Mouse (Mus musculus): Measurements from ENCODE around the gene Lrrc7.

Lrrc7 gene

GRCm38 (mm10) chr3:158561987-158562360 lies at the start of gene Lrrc7:
Gene Lrrc7, minus strand, starts transcription at chr3:158562221.
- peak; percentile 75 to 76 for DNase-seq (ENCODE audit: low spot score in 2 of 2)

DNA sequence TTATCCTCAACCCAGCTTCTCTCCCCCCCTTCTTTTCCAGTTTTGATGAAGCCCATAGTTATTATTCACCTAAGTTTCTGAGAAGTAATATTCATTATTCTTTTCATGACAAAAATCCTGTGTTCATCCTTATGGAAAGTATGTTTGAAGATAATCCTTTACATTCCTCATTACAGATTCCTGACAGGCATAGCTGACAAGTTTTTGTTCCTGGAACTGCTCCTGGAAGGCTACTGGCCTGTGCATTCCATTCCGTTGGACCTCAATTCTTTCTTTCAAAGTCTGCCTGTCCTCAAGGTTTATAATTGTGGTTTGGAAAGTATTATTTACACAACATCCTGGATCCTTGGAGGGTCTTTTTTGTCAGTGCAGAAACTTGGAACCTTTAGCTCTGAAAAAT lies 45.0 kb upstream of the Lrrc7 start:
- no peak for DNase-seq (ENCODE audit: low spot score in 2 of 2)

GRCm38 (mm10) chr3:158605274-158605673 lies 43.3 kb upstream of the Lrrc7 start:
- DNase-seq (ENCODE audit: low spot score in 2 of 2): no peak

- peak; percentile 39 to 57 for DNase-seq (ENCODE audit: low spot score in 2 of 2)
These were observed 600 bp downstream of the Lrrc7 start for GRCm38 (mm10) chr3:158561256-158561986.

- DNase-seq (ENCODE audit: low spot score in 2 of 2): peak in 1 of 2 experiments; percentile 13
These were observed 1.1 kb downstream of the Lrrc7 start for GRCm38 (mm10) chr3:158560891-158561255.

DNA sequence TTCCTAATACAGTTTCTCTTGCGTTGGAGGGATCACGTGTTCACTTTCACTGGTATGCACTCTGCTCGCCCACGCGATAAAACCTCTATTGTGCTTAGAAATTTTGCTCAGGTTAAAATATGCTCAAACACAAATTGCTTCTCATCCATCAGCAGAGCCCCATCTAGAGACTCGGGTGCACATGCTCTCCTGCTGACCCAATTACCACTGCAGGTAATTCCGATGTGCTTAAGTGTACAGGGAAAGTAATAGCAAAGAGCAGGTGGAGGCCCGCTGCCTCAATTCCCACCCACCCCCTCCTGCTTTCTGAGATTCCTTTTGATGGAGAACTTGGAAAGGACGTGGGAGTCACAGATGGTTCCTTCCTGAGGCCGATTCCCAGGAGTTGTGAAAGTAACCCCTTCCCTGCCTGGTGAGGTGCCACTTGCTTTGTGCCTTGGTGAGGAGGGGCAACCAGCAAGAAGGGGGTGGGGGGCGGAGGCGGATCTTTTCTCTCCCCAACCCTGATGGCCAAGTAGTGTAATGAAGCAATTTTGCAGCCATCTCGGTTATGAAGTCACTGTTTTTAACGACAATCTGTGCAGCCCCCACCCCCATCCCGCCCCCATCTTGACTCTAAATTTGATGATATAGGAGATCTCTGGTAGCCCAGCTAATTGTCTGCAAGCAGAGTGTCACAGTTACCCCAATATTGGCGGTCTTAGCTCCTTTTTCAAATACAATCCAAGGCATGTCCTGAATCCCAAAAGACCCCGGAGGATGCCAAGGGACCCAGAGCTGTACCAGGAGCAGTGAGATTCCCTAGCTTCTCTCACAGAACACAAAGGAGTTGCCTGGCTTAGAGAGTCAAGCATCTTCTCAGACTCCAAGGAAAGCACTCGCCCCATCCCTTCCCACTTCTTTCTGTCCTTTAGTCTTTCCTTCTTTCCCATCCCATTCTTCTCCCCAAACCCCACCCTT lies 2.0 kb downstream of the Lrrc7 start:
- peak; percentile 78 to 83 for DNase-seq (ENCODE audit: low spot score in 2 of 2)

GRCm38 (mm10) chr3:158559131-158559658 lies 2.8 kb downstream of the Lrrc7 start:
- DNase-seq (ENCODE audit: low spot score in 2 of 2): no peak

DNA sequence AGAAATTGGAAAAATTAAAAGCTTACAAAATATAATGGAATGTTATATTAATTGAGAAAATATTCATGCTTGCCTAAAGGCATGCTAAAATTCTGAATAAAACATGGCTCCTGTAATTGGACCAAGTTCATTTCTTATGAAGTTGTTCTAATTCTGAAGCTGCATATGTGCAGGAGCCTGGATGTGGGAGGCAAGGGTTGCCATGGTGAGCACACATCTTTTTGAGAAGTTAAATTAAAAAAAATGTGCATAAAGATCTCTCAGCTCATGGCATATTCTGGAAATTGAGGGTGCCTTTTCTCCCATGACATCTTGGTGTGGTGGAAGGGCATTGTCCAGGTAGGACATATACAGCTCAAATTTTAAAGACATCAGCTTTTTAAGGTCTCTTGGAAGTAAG lies 3.4 kb downstream of the Lrrc7 start:
- peak; percentile 27 to 56 for DNase-seq (ENCODE audit: low spot score in 2 of 2)

- no peak for DNase-seq (ENCODE audit: low spot score in 2 of 2)
These were observed 7.7 kb downstream of the Lrrc7 start for GRCm38 (mm10) chr3:158554280-158554679.

GRCm38 (mm10) chr3:158552105-158552504 lies 9.9 kb downstream of the Lrrc7 start:
- DNase-seq (ENCODE audit: low spot score in 2 of 2): peak; percentile 55 to 72

GRCm38 (mm10) chr3:158543481-158543880 lies 18.5 kb downstream of the Lrrc7 start:
- DNase-seq (ENCODE audit: low spot score in 2 of 2): no peak

- DNase-seq (ENCODE audit: low spot score in 2 of 2): no peak
These were observed 29.2 kb downstream of the Lrrc7 start for GRCm38 (mm10) chr3:158532859-158533258.

DNA sequence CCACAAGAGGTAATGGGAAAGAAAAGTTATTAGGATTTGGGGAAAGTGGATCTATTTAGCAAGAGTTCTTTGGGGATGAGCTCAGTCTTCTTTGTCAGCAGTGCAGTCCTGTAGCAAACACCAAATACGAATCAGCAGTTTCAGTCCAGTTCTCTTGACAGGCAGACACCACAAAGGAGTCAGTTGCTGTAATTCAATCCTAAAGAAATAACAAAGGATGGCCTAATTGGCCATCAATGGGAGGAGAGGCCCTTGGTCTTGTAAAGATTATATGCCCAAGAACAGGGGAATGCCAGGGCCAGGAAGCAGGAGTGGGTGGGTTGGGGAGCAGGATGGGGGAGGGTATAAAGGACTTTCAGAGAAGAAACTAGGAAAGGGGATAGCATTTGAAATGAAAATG lies 33.5 kb downstream of the Lrrc7 start:
- no peak for DNase-seq (ENCODE audit: low spot score in 2 of 2)

DNA sequence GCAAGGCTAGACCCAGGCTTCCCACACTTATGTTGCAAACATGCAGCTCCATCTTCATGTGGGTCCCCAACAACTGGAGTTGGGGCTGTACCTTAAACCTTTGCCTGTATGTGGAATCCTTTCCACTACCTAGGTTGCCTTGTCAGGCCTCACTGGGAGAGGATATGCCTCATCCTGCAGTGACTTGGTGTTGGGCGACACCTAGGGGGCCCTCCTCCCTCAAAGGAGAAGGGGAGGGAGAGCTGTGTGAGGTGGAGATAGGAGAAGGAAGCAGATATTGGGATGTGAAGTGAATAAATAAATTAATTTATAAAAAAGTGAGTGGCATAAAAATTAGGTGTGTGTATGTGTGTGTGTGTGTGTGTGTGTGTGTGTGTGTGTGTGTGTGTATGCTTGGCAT lies 68.3 kb downstream of the Lrrc7 start:
- DNase-seq (ENCODE audit: low spot score in 2 of 2): no peak

DNA sequence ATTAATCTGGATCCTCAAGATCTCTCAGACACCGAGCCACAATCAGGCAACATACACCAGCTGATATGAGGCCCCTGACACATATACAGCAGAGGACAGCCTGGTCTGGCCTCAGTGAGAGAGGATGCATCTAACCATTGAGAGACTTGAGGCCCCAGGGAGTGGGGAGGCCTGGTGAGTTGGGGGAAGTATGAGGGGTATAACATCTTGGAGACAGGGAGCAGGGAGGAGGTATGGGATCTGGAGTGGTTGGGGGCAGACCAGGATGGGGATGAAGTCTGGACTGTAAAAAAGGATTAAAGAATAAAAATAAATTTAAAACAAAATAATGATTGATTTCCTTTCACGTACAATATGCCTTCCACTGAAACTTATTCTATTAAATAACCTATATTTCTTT lies 82.3 kb downstream of the Lrrc7 start:
- no peak for DNase-seq (ENCODE audit: low spot score in 2 of 2)

DNA sequence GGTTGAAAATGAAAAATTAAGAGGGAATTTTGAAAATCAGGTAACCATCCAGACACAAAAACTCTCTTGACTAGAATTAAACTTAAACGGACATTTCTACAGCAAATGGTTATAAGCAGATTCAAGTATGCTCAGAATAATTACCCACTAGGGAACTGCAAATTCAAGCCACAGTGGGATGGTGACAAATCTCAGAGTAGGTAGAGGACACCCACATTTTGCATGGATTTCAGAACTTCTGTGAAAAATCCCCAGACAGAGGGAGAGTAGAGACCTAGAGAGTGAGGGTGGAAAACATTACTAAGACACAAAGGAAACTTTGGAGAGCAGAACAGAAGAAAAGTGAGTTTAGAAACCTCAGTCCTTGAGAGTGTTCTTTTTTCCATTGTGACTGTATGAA lies 161.4 kb downstream of the Lrrc7 start:
- DNase-seq (ENCODE audit: low spot score in 2 of 2): no peak

GRCm38 (mm10) chr3:158391534-158391933 lies 170.5 kb downstream of the Lrrc7 start:
- no peak for DNase-seq (ENCODE audit: low spot score in 2 of 2)

- DNase-seq (ENCODE audit: low spot score in 2 of 2): no peak
These were observed 174.0 kb downstream of the Lrrc7 start for GRCm38 (mm10) chr3:158388076-158388454.

DNA sequence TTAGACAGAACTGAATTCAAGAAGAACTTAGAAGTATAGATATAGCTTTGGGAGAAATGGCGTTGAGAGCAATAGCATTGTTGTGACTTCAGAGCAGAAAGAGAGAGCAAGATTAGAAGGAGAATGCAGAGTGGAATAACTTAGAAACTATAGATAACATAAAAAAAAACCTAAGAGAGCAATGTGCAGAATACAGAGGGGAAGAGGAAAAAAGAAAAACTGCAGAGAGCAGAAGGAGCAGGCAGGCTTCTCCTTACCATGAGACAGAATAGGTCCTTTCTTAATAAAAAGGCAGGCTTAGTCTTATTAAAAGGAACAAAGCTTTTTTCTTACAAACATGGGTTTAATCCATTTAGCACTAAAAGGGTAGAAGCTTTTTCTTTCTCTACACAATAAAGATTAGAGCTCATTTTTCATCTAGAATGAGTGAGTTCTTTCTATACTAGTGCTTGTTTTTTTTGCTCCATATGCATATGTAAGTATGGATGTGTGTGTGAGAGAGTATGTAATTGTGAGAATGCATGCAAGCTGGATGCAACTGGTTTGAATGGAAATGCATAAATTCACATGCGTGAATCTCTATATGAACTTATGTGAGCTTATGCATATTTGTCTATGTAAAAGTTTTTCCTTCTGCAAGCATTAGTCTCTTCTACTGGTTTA lies 174.5 kb downstream of the Lrrc7 start:
- no peak for DNase-seq (ENCODE audit: low spot score in 2 of 2)

DNA sequence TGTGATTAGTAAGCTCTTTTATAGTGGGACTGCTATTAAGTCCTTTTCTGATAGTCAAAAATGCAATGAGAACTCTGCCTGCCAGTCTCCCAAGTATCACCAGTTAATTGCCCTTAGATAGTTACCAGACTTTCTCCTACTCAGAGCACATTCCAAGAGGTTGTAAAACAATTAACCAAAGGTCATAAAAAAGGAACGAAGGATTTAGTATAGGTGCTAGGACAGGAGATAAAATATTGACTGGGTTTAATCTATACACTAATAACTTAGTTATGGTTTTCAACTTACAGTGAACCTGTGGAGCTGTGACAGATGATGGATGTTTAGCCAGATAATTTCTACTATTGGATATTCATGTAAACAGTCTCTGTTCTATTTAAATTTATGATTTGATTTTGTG lies 175.2 kb downstream of the Lrrc7 start:
- DNase-seq (ENCODE audit: low spot score in 2 of 2): no peak

DNA sequence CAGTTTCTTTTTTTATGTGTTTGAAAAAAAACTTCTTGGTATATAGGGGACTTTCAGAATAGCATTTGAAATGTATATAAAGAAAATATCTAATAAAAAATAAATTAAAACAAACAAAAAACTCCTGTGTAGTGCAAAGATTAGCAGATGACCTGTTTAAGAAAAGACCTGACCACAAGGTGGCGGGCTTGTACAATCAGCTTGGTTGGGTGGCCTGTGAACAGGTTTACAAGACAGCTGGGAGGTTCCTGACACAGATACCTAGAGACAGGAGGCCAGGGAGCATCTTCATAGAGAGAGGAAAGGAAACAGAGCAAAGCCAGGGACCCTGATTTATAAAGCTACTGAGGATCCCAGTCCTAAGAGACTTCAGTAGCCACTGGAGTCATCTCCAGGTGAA lies 186.1 kb downstream of the Lrrc7 start:
- DNase-seq (ENCODE audit: low spot score in 2 of 2): no peak

DNA sequence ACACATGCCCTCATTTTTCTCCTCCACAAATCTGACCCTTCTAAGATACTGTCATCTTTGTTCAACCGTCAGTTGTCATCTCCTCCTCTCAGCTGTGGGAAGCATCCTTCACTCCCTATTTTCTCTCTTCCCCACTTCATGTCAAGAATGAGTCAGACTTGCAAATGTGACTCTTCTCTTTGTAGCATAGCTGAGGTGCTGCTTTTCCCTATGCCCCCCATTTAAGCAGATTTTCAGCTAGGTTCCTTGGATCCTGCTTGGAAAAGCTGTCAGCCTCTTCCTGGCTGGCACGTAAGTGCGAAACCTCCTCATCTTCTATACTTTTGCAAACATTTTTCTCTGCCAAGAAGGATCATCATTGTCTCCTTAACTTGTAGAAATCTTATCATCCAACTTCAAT lies 192.9 kb downstream of the Lrrc7 start:
- peak in 1 of 2 experiments; percentile 49 for DNase-seq (ENCODE audit: low spot score in 2 of 2)
